Mouse (Mus musculus): ENCODE results near the gene Edem3.
"Not testable (repeated sequence)": the region's sequence is repeated elsewhere in the genome, so short reads cannot be mapped to it uniquely, and the experiment has no call there.

Gene Edem3

DNA sequence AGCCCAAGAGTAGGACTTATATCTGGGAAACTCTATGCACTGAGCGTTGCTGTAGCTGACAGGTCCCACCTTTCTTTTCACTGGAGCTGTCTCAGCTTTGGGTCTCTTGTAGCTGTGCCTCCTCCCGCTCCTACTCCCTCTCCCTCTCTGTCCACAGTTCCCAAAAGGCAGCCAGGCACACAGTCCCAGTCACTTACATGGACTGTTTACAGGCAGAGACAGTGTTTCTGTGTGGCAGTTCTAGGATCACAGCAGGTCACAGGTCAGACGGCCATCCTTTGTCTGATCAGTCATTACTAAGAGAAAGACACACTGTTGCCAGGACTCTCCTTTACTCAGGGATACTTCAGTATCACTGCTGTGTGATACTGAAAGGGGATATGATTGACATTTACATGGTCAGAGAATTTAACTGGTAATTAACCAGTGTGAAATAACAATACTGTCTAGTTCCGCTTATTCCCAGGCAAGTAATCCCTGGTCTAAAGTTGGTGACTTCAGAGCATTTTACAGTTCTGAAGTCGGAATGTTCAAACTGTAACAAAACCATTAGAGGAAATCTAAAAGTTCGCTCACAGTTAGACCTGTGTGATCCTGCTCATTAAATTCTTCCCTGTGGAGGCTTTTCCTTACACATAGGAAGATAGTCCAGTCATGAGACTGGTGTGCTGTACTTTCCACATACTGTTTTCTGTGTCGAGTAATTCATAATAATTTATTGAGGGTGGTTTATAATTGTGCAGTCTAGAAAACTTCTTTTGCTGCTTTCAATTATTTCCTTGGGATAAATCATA, 55.7 kb downstream of the Edem3 start:
- no peak for DNase-seq (ENCODE audit: low read depth, low spot score)

DNA sequence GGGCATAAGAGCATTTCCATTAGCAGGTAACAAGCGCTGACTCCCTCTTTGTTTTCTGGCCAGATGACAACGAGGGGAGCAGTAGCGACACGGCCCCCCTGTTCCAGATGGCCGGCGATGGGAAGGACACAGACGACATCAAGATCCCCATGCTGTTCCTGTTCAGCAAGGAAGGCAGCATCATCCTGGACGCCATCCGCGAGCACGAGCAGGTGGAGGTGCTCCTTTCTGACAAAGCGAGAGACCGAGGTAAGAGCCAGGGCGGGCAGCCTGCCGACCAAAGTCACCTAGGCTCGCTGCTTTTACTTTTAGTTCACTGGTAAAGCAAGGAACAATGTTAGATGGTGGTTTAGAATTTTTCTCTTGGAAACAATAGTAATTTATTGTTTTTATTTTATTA, 56.3 kb downstream of the Edem3 start:
- DNase-seq (ENCODE audit: low read depth, low spot score): no peak

- no peak for DNase-seq (ENCODE audit: low read depth, low spot score)
Observed at GRCm38 (mm10) chr1:151812004-151812712, 57.0 kb downstream of the Edem3 start.

- no peak for DNase-seq (ENCODE audit: low read depth, low spot score)
Observed at GRCm38 (mm10) chr1:151816051-151816450, 60.9 kb downstream of the Edem3 start.

- DNase-seq (ENCODE audit: low read depth, low spot score): no peak
Observed at GRCm38 (mm10) chr1:151819190-151819589, 64.0 kb downstream of the Edem3 start.

- DNase-seq (ENCODE audit: low read depth, low spot score): peak; percentile 68
Observed at GRCm38 (mm10) chr1:151820457-151820856, 65.3 kb downstream of the Edem3 start.

- DNase-seq (ENCODE audit: low read depth, low spot score): no peak
Observed at GRCm38 (mm10) chr1:151825065-151825464, 69.9 kb downstream of the Edem3 start.

DNA sequence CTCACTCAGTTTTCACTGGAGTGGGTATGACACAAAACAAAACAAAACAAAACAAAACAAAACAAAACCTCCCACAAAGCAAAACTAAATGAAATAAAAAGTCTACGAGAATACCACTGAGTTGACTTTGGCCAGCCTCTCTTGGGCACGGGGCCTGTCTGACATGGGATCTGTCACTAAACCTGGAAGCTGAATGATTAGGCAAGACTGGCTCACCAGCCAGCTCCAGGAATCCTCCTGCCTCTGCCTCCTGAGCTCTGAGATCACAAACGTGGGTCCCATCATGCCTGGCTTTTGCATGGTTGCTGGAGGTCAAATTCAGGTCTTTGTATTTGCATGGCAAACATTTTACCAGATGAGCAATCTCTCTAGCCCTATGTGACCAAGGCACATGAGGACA, 76.6 kb downstream of the Edem3 start:
- no peak for DNase-seq (ENCODE audit: low read depth, low spot score)

GRCm38 (mm10) chr1:151835261-151835660, 80.1 kb downstream of the Edem3 start:
- no peak for DNase-seq (ENCODE audit: low read depth, low spot score)

DNA sequence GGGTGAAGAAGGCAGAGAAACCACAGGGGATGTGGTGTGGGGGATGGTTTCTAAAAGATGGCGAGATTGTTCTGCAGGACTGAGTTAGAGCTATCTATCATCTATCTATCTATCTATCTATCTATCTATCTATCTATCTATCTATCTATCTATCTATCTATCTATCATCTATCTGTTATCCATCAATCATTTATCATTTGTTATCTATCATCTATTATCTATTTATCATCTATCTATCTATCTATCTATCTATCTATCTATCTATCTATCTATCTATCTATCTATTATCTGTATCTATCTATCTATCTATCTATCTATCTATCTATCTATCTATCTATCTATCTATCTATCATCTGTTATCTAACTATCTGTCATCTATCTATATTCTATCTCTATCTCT, 85.2 kb downstream of the Edem3 start:
- DNase-seq (ENCODE audit: low read depth, low spot score): not testable (repeated sequence)

DNA sequence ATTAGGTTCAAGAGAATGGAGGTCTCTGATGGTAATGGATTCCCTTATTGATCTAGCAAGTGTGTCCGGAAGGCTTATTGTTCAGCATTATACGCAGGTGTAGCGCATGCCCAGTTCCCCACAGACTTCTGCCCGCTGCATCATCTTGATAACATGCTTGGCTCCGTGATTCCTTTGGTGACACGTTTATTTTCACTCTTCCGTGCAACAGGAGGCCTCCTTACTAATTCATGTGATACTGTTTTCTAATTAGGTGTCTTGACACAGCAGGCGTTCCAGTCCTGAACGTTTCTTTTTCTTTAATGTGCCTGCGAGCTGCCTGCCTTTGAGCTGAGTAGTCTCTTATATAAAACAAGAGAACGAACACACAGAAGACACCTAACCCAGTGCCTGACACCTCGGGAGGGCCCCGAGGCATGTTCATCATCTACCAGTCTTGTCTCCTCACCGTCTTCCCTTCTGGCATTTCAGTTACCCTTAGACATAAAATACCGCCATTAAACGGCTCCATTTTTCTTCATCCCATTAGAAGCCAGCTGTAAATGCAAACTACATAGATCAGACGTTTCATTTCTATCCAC, 90.2 kb downstream of the Edem3 start:
- DNase-seq (ENCODE audit: low read depth, low spot score): no peak

- peak; percentile 41 for DNase-seq (ENCODE audit: low read depth, low spot score)
Observed at GRCm38 (mm10) chr1:151845926-151846782, 91.0 kb downstream of the Edem3 start.

- DNase-seq (ENCODE audit: low read depth, low spot score): peak; percentile 19
Observed at GRCm38 (mm10) chr1:151848286-151848685, 93.1 kb downstream of the Edem3 start.

GRCm38 (mm10) chr1:151849993-151850608, 94.9 kb downstream of the Edem3 start:
- DNase-seq (ENCODE audit: low read depth, low spot score): peak; percentile 28

- DNase-seq (ENCODE audit: low read depth, low spot score): peak; percentile 46
Observed at GRCm38 (mm10) chr1:151851051-151851848, 96.1 kb downstream of the Edem3 start.

DNA sequence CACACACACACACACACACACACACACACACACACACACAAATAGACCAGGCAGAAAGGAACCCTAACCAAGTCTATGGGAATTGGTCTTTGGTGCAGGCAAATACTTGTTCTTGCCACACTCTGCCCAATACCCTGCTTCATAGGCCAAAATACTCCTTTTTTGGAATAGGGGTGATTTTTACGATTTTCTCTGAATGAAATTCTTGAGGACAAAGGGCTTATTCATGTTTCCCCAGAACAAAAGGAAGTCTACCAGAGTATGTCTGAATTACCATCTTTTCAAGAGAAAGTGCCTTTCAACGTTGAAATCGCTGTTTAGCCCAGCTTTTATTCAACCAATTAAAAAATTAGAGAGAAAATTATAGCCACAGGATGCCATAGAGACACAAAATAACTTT, 96.8 kb downstream of the Edem3 start:
- DNase-seq (ENCODE audit: low read depth, low spot score): no peak

DNA sequence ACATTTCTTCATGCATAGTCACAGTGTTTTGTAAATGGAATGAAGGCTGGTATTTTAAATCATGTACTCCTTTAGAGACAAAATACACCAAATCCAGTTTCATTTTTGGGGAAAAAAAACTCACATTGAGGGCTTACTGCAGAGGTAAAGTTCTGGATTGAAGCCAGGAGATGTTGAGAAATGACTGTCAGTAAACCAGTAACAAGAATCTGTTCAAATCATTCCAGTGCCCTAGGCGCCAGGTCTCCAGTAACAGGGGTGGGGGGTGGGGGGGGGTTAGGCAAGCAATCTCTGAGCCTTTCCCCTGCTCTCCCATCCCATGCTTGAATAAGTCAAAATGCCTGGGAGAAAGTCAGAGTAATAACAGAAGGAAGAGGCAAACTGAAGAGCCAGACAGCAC, 100.4 kb downstream of the Edem3 start:
- DNase-seq (ENCODE audit: low read depth, low spot score): no peak

DNA sequence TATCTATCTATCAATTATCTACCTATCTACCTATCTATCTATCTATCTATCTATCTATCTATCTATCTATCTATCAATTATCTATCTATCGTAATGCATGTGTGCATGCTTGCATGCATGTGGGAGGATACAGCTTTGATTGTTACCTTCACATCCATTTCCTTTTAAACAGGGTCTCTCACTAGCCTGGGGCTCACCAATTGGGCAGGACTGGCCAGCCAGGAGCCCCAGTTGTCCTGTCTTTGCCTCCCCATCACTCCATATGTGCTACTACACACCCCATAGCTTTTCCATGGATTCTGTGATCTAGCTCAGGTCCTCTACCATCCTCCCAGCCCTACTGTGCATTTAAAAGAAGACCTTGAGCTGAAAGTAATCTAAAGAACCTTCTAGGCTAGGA, 103.3 kb downstream of the Edem3 start:
- DNase-seq (ENCODE audit: low read depth, low spot score): no peak

DNA sequence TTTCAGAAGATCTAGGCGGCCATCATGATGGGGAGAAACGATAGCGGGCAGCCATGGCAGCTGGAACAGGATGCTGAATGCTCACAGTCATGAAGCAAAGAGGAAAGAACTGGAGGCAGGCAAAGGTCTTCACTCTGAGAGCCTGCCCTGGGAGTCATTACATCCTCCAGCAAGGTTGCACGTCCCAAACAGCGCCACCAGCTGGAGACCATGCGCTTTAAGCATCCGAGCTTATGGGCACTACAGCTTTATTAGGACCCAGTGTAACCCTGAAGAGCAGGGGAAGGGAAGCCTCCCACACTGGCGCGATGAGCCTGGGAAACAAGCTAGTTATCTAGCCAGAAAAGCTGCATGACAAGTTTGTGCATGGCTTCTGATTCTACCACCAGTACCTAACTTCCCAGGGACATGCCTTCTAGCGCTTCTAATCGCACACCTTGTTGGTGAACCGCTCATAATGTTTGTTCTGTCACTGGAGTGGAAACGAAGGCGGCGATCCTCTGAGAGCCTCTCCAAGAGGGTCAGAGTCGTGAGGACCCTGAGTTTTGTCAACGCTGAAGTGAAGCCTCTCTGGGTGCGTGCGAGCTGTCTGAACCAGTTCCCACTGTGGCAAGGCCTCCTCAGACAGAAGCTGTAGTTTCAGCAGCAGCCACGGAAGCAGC, 106.3 kb downstream of the Edem3 start:
- DNase-seq (ENCODE audit: low read depth, low spot score): peak; percentile 75

- DNase-seq (ENCODE audit: low read depth, low spot score): no peak
Observed at GRCm38 (mm10) chr1:151862109-151862508, 106.9 kb downstream of the Edem3 start.

All from ES-CJ7 (cell line).